Mouse (Mus musculus) heart, embryonic 11.5 days (tissue): ENCODE data around the gene Gdpgp1. TPM values are rescaled to one million over a fixed set of nuclear protein-coding genes. Genes with fewer than 3 reads are reported as not detected.
A peak's percentile ranks its signal among the peaks of the same experiment; 100 is the strongest.

Experiments used
- ATAC-seq: fragments of 200-750 bp; cut with Nextera tagmentation; replicated peaks from 2 replicates; pipeline ENCODE4 v1.8.0; 2017; ENCODE audit warnings: moderate library complexity; ENCODE audit not compliant: insufficient number of reproducible peaks, low FRiP score, low TSS enrichment
- H3K27ac ChIP-seq: fragments of 300-500 bp; sonication (generic); 2 replicates; pipeline ENCODE4 v1.5.1; 2014; ENCODE audit warnings: mild to moderate bottlenecking, low read depth, low read length
- H3K27me3 ChIP-seq: fragments of 300-500 bp; sonication (generic); 2 replicates; pipeline ENCODE4 v1.6.1; 2014; ENCODE audit warnings: mild to moderate bottlenecking, low read length, mixed read lengths; ENCODE audit not compliant: control insufficient read depth, insufficient read depth
- H3K36me3 ChIP-seq: fragments of 300-500 bp; sonication (generic); 2 replicates; pipeline ENCODE4 v1.6.1; 2014; ENCODE audit warnings: mild to moderate bottlenecking, low read length, moderate library complexity, mixed read lengths; ENCODE audit not compliant: control insufficient read depth, insufficient read depth
- H3K4me1 ChIP-seq: fragments of 300-500 bp; sonication (generic); 2 replicates; pipeline ENCODE4 v1.6.1; 2014; ENCODE audit warnings: low read length; ENCODE audit not compliant: control insufficient read depth, insufficient read depth
- H3K4me2 ChIP-seq: fragments of 300-500 bp; sonication (generic); 2 replicates; pipeline ENCODE4 v1.6.1; 2014; ENCODE audit warnings: mild to moderate bottlenecking, moderate library complexity
- H3K4me3 ChIP-seq: fragments of 300-500 bp; sonication (generic); 2 replicates; pipeline ENCODE4 v1.5.1; 2014; ENCODE audit warnings: low read depth, low read length
- H3K9ac ChIP-seq: fragments of 300-500 bp; sonication (generic); 2 replicates; pipeline ENCODE4 v1.6.1; 2014; ENCODE audit warnings: mild to moderate bottlenecking, low read depth, low read length, moderate library complexity
- H3K9me3 ChIP-seq: fragments of 300-500 bp; sonication (generic); replicated peaks from 2 replicates; pipeline ENCODE4 v1.6.1; 2016; ENCODE audit warnings: low read length; ENCODE audit not compliant: control insufficient read depth
- WGBS: fragments of 180-500 bp; shearing (Covaris S2); extraction: QIAGEN DNeasy Blood & Tissue Kit; methylation state at CpG from one replicate; pipeline ENCODE4 v1.1.7; 2014; ENCODE audit not compliant: insufficient replicate concordance; 5-methylcytosine and 5-hydroxymethylcytosine counted together
- polyA plus RNA-seq: library from polyadenylated mRNA; unstranded; fragments of >200 nt; fragmentation: Nextera tagmentation; extraction: Ambion mirVana; gene quantifications from 2 replicates; pipeline ENCODE4 v1.2.1, GENCODE M21; 2014

Gene Gdpgp1
- polyA plus RNA-seq, 1 experiment from 2014 or later: 5.5 TPM

DNA sequence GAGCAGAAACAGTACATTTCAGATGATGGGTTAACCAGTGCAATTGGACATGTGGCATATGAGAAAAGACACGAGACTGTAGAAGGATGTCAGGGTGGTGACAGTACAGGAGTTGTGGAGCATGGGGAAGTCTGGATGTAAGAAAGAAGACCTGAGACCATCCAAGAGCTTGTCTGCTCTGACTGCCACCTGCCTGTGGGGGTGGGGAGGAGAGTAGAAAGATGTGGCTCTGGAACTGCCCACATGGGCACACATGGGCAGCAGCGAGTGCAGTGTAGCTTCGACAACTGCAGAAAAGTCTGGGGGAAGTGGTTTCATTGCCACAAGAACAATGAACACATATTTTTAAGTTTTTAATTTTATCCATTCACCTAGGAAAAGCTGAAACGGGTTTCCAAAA lies 35.3 kb upstream of the Gdpgp1 start:
- Histone ChIP-seq H3K9ac (peak overlapping the region; percentile 82; the same call in 1 of the 2 replicates), H3K9me3 (no peaks in the 10 kb centered on the region), H3K4me2 (peak overlapping the region; percentile 95), H3K27ac (no peak overlapping the region), H3K27me3 (no peaks in the 10 kb centered on the region), H3K4me1 (peaks cover 19% of the 10 kb centered on the region), H3K4me3 (peak overlapping the region; percentile 68; the same call in 1 of the 2 replicates), H3K36me3 (no peaks in the 10 kb centered on the region)
- 20% methylated on average over 4 of the region's 4 CpGs for WGBS
- no peak for ATAC-seq

DNA sequence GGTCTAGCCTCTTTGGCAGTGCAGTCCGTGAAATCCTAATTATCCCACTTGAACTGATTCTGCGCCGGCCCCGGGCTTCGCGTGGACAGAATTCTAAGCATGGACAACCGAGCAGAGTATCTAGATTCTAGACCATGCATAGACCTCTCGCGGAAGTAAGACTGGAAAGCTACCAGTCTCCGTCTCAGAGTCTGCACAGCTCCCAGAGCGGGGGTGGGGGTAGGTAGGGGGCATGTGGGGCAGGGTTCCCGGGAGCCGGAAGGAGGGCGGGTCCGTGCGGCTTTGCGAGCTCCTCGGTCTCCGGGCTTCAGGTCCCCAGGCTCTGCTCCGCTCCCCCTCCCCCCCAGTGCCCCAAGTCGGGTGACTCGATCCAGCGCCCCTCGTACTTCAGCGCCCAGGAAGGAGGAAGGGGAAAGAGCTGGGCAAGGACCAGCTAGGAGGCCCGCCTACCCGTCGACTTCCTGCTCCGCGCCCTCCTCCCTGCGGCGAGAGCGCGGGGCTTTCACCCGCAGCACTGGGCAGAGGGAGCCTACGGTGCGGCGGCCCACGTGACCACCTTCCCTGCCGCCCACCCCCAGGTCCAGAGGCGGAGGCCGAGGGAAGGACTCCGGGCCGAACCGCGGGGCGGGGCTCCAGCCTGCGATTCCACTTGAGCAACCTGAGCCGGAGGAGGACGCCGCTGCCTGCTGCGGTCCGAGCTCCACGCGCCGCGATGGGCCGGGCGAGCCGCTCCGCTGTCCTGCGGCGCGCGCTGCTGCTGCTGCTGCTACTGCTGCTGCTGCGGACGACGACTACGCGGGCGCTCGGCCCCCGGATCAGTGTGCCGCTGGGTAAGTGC lies 34.5 kb upstream of the Gdpgp1 start:
- WGBS: under 1% methylated on average over 64 of the region's 74 CpGs
- ATAC-seq: peak; percentile 84
- peaks cover 18% of the 10 kb centered on the region for H3K4me1 ChIP-seq

DNA sequence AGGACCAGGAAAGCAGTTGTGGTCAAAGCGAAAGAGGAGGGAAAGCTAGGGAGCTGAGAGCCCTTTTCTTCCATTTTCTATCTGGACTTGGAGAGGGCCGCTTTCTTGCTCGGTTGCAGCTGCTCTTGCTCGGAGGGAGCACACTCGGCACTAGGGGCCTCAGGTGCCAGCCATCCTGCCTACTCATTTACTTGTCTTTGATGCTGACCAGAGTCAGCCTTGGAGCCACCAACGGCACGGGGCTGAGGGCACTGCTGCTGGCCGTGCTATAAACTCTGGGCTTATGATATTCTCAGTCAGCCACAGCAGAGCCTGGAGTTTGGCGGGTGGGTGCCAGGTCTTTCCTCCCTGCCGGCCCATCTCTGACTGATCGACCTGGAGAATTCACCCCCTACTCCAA lies 33.8 kb upstream of the Gdpgp1 start:
- no peak for ATAC-seq
- Histone ChIP-seq H3K27ac (peak overlapping the region; percentile 82), H3K36me3 (no peaks in the 10 kb centered on the region), H3K4me3 (peak overlapping the region; percentile 68), H3K9me3 (no peaks in the 10 kb centered on the region), H3K27me3 (no peaks in the 10 kb centered on the region), H3K4me1 (peaks cover 23% of the 10 kb centered on the region), H3K9ac (peak overlapping the region; percentile 82), H3K4me2 (peak overlapping the region; percentile 95)
- WGBS: under 1% methylated on average over 11 of the region's 11 CpGs

More for the DNA sequence above, 34.5 kb upstream of the Gdpgp1 start:
- H3K4me2 ChIP-seq: peak overlapping the region; percentile 95
- H3K4me3 ChIP-seq: peak overlapping the region; percentile 68
- H3K9me3 ChIP-seq: no peaks in the 10 kb centered on the region
- H3K27me3 ChIP-seq: no peaks in the 10 kb centered on the region
- no peaks in the 10 kb centered on the region for H3K36me3 ChIP-seq
- H3K9ac ChIP-seq: peak overlapping the region; percentile 82
- peak overlapping the region; percentile 82 for H3K27ac ChIP-seq

- Histone ChIP-seq H3K4me2 (peak overlapping the region; percentile 95), H3K27me3 (no peaks in the 10 kb centered on the region), H3K4me1 (peaks cover 23% of the 10 kb centered on the region), H3K9me3 (no peaks in the 10 kb centered on the region), H3K4me3 (peak overlapping the region; percentile 68), H3K9ac (peak overlapping the region; percentile 82), H3K36me3 (no peaks in the 10 kb centered on the region), H3K27ac (peak overlapping the region; percentile 82; the same call in 1 of the 2 replicates)
- WGBS: 38% methylated on average over 6 of the region's 6 CpGs
- ATAC-seq: no peak
These were observed 33.4 kb upstream of the Gdpgp1 start for GRCm38 (mm10) chr7:80199286-80199685.

- Histone ChIP-seq H3K36me3 (no peaks in the 10 kb centered on the region), H3K4me3 (no peak overlapping the region), H3K9me3 (no peaks in the 10 kb centered on the region), H3K9ac (no peak overlapping the region), H3K4me1 (peaks cover 23% of the 10 kb centered on the region), H3K27me3 (no peaks in the 10 kb centered on the region), H3K27ac (no peak overlapping the region), H3K4me2 (no peak overlapping the region)
- ATAC-seq: no peak
- WGBS: 74% methylated on average over 11 of the region's 11 CpGs
These were observed 32.6 kb upstream of the Gdpgp1 start for GRCm38 (mm10) chr7:80199851-80200587.

DNA sequence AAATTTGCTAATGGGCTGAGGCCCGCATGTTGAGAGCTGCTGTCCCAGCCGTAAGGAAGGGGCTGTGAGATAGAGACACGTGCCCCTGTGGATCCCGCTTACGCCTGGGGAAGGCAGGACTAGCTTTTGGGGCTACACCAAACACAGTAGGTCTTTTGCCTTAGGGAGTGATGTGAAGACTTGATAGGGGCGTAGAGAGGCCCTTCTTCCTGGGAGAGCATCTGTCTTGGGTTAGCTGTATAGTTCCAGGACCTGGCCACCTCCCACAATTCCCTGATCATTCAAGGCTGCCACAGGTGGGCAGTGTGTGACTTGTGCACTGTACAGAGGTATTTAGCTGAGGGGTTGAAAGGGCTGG lies 32.1 kb upstream of the Gdpgp1 start:
- Histone ChIP-seq H3K27me3 (no peaks in the 10 kb centered on the region), H3K27ac (no peak overlapping the region), H3K4me1 (peaks cover 25% of the 10 kb centered on the region), H3K4me2 (no peak overlapping the region), H3K36me3 (no peaks in the 10 kb centered on the region; the same call in 1 of the 2 replicates), H3K4me3 (no peak overlapping the region), H3K9ac (no peak overlapping the region), H3K9me3 (no peaks in the 10 kb centered on the region)
- WGBS: 84% methylated on average over 6 of the region's 6 CpGs
- no peak for ATAC-seq

GRCm38 (mm10) chr7:80200963-80201539 lies 31.6 kb upstream of the Gdpgp1 start:
- Histone ChIP-seq H3K27me3 (no peaks in the 10 kb centered on the region), H3K9ac (no peak overlapping the region), H3K4me3 (no peak overlapping the region), H3K9me3 (no peaks in the 10 kb centered on the region), H3K36me3 (no peaks in the 10 kb centered on the region; the same call in 1 of the 2 replicates), H3K4me2 (no peak overlapping the region), H3K27ac (no peak overlapping the region), H3K4me1 (peaks cover 28% of the 10 kb centered on the region)
- no peak for ATAC-seq
- 90% methylated on average over 5 of the region's 5 CpGs for whole genome bisulfite sequencing

- no peak for ATAC-seq
- no peaks in the 10 kb centered on the region for H3K27me3 ChIP-seq
- H3K36me3 ChIP-seq: no peaks in the 10 kb centered on the region; the same call in 1 of the 2 replicates
- no peak overlapping the region for H3K4me2 ChIP-seq
- H3K9ac ChIP-seq: no peak overlapping the region
- H3K4me3 ChIP-seq: no peak overlapping the region
- peaks cover 34% of the 10 kb centered on the region for H3K4me1 ChIP-seq
- H3K9me3 ChIP-seq: no peaks in the 10 kb centered on the region
- no peak overlapping the region for H3K27ac ChIP-seq
- 87% methylated on average over 15 of the region's 15 CpGs for WGBS
These were observed 30.7 kb upstream of the Gdpgp1 start for GRCm38 (mm10) chr7:80201888-80202540.
